Mouse (Mus musculus) liver, postnatal 0 days (tissue): ENCODE measurements at regions not wholly inside any gene's neighbourhood (a gene's known extent, or its start where the extent isn't known, plus 50 kb on each side); places are given as distances from the start of the nearest gene placed in this dataset.
A peak's percentile ranks its signal among the peaks of the same experiment; 100 is the strongest.
"Not testable (repeated sequence)": the region's sequence is repeated elsewhere in the genome, so short reads cannot be mapped to it uniquely, and the experiment has no call there.

ENCODE experiments used
- ATAC-seq: fragments of 200-750 bp; cut with Nextera tagmentation; 2 replicates; pipeline ENCODE4 v1.8.0; 2017; ENCODE audit warnings: mild to moderate bottlenecking, moderate library complexity
- DNase-seq: peaks from one replicate; pipeline ENCODE4 v3.0.0-alpha.2; 2016
- H3K27ac ChIP-seq: fragments of 300-500 bp; sonication (generic); 2 replicates; pipeline ENCODE4 v1.5.1; 2014; ENCODE audit warnings: antibody characterized with exemption, moderate library complexity, mild to moderate bottlenecking, low read depth
- H3K27me3 ChIP-seq: fragments of 300-500 bp; sonication (generic); 2 replicates; pipeline ENCODE4 v1.6.1; 2014; ENCODE audit warnings: low read length, control low read depth, mixed read lengths; ENCODE audit not compliant: insufficient read depth
- H3K36me3 ChIP-seq: fragments of 300-500 bp; sonication (generic); replicated peaks from 2 replicates; pipeline ENCODE4 v1.6.1; 2014; ENCODE audit warnings: mild to moderate bottlenecking, control low read depth, low read length, moderate library complexity, mixed read lengths; ENCODE audit not compliant: insufficient read depth
- H3K4me1 ChIP-seq: fragments of 300-500 bp; sonication (generic); 2 replicates; pipeline ENCODE4 v1.6.1; 2014; ENCODE audit warnings: antibody characterized with exemption, mild to moderate bottlenecking, control low read depth; ENCODE audit not compliant: insufficient read depth
- H3K4me2 ChIP-seq: fragments of 300-500 bp; sonication (generic); 2 replicates; pipeline ENCODE4 v1.6.1; 2014; ENCODE audit warnings: low read depth, mild to moderate bottlenecking, low read length, moderate library complexity, mixed read lengths
- H3K4me3 ChIP-seq: fragments of 300-500 bp; sonication (generic); 2 replicates; pipeline ENCODE4 v1.5.1; 2014; ENCODE audit warnings: low read depth, low read length
- H3K9ac ChIP-seq: fragments of 300-500 bp; sonication (generic); replicated peaks from 2 replicates; pipeline ENCODE4 v1.6.1; 2014; ENCODE audit warnings: mild to moderate bottlenecking, moderate library complexity
- H3K9me3 ChIP-seq: fragments of 300-500 bp; sonication (generic); 2 replicates; pipeline ENCODE4 v1.6.1; 2016; ENCODE audit warnings: mild to moderate bottlenecking, control low read depth, low read length, mixed read lengths
- CTCF ChIP-seq: sonication (generic); IDR thresholded peaks from 2 replicates; pipeline ENCODE4 v1.5.1; 2016; ENCODE audit warnings: antibody characterized with exemption, low read depth
- EP300 ChIP-seq: IDR thresholded peaks from 2 replicates; pipeline ENCODE4 v1.6.1; 2016; ENCODE audit warnings: antibody characterized with exemption, low read depth, mild to moderate bottlenecking
- WGBS: fragments of 180-500 bp; shearing (Covaris S2); extraction: QIAGEN DNeasy Blood & Tissue Kit; methylation state at CpG from one replicate; pipeline ENCODE4 v1.1.7; 2014; ENCODE audit not compliant: insufficient replicate concordance; 5-methylcytosine and 5-hydroxymethylcytosine counted together

GRCm38 (mm10) chr6:3201507-3201906 is 197.9 kb downstream of the Samd9l start:
- not testable (repeated sequence) for H3K4me1 ChIP-seq, H3K4me2 ChIP-seq, H3K9me3 ChIP-seq, H3K36me3 ChIP-seq, H3K4me3 ChIP-seq, H3K27me3 ChIP-seq, ATAC-seq, H3K9ac ChIP-seq, H3K27ac ChIP-seq
- 52% methylated on average over 12 of the region's 12 CpGs for WGBS
- peak; percentile 68 for DNase-seq

GRCm38 (mm10) chr6:3201107-3201506 is 198.3 kb downstream of the Samd9l start:
- H3K4me2 ChIP-seq, result no peak overlapping the region
- no peak overlapping the region for H3K9ac ChIP-seq
- no peaks in the 10 kb centered on the region for H3K36me3 ChIP-seq
- ATAC-seq, result no peak
- no peaks in the 10 kb centered on the region for H3K27me3 ChIP-seq
- WGBS, result 63% methylated on average over 23 of the region's 33 CpGs
- no peak overlapping the region for H3K27ac ChIP-seq
- no peaks in the 10 kb centered on the region for H3K9me3 ChIP-seq
- H3K4me1 ChIP-seq, result no peaks in the 10 kb centered on the region
- no peak for TF ChIP-seq EP300
- no peak for TF ChIP-seq CTCF
- no peak for DNase-seq
- no peak overlapping the region for H3K4me3 ChIP-seq

- ATAC-seq, result not testable (repeated sequence)
- DNase-seq, result peak; percentile 88
Measured at GRCm38 (mm10) chr6:3200586-3200985, 198.8 kb downstream of the Samd9l start.

GRCm38 (mm10) chr6:3192424-3192820 is 206.9 kb downstream of the Samd9l start:
- not testable (repeated sequence) for H3K9ac ChIP-seq, H3K4me3 ChIP-seq, H3K27me3 ChIP-seq, H3K9me3 ChIP-seq, H3K4me1 ChIP-seq, DNase-seq, H3K4me2 ChIP-seq, ATAC-seq, H3K36me3 ChIP-seq, H3K27ac ChIP-seq
- WGBS, result 50% methylated on average over 1 of the region's 1 CpGs

More at GRCm38 (mm10) chr6:3200586-3200985, 198.8 kb downstream of the Samd9l start:
- not testable (repeated sequence) for H3K27me3 ChIP-seq, H3K9ac ChIP-seq, H3K36me3 ChIP-seq, H3K9me3 ChIP-seq, H3K4me2 ChIP-seq, H3K27ac ChIP-seq, H3K4me3 ChIP-seq, H3K4me1 ChIP-seq
- 88% methylated on average over 16 of the region's 18 CpGs for WGBS

- not testable (repeated sequence) for H3K9me3 ChIP-seq, ATAC-seq, H3K9ac ChIP-seq, H3K4me3 ChIP-seq, H3K27me3 ChIP-seq, DNase-seq, H3K4me1 ChIP-seq, H3K36me3 ChIP-seq, H3K4me2 ChIP-seq, H3K27ac ChIP-seq
- WGBS, result 82% methylated on average over 5 of the region's 6 CpGs
Measured at GRCm38 (mm10) chr6:3191695-3192423, 207.5 kb downstream of the Samd9l start.

GRCm38 (mm10) chr6:3183819-3184199 is 215.6 kb downstream of the Samd9l start:
- H3K27ac ChIP-seq, result no peak overlapping the region
- no peak overlapping the region for H3K9ac ChIP-seq
- ATAC-seq, result no peak
- H3K4me1 ChIP-seq, result no peaks in the 10 kb centered on the region
- DNase-seq, result peak; percentile 78
- no peaks in the 10 kb centered on the region for H3K36me3 ChIP-seq
- TF ChIP-seq EP300 (no peak), CTCF (peak; percentile 66)
- no peaks in the 10 kb centered on the region for H3K27me3 ChIP-seq
- H3K4me3 ChIP-seq, result no peak overlapping the region
- WGBS, result 38% methylated on average over 5 of the region's 5 CpGs
- no peak overlapping the region for H3K4me2 ChIP-seq
- peaks cover 13% of the 10 kb centered on the region for H3K9me3 ChIP-seq
